Mouse (Mus musculus): ENCODE data around the gene Irf2bpl. TPM values are rescaled to one million over a fixed set of nuclear protein-coding genes. Genes with fewer than 3 reads are reported as not detected.

Irf2bpl gene
- total RNA-seq, 2 experiments from 2014 or later, result 0.53 to 2.5 TPM

DNA sequence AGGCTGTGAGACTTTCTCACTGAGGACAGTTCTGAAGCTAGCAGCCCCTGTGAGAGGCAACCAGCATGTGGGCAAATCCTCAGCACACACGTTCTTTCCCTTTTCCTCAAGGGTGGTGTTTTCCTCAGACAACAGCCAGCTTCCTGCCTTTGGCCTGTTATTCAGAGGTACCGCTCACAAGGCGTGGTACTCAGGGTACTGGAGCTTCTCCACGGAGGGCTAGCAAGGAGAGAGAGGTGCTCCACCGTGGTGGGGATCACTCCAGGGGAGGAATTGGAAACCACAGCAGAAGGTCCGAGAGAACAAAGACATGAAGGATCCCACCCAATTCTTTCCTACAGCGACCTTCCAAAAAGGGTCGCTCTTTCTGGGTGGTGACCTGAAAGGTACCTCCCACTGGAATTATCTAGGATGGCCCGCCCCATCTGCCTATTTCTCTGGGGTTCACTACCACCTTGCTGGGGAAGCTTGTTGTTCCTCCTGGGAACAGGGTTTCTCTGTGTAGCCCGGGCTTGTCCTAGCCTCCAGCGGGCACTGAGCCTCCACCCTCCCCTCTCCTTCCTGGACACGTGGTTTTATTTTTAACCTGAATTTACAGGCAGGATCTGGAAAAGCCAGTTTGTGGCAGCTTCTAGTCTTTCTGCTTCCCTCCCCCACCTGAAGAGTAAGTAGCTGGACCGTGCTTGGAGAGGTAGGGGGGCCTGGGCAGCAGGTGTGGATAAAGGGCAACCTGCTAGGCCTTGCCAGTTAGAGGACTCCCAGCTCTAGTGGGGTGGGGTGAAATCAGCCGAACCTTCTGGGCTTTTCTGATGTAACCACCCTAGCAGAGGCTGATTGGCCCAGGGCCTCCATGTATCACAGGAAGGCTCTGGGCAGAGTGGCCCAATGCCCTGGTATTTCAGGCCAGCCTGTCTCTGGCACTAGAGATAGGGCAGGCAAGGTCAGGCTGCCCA lies 17.1 kb downstream of the Irf2bpl start:
- ATAC-seq (replicated peaks; ENCODE audit: low FRiP score, poor library complexity, severe bottlenecking), result peak; percentile 50

DNA sequence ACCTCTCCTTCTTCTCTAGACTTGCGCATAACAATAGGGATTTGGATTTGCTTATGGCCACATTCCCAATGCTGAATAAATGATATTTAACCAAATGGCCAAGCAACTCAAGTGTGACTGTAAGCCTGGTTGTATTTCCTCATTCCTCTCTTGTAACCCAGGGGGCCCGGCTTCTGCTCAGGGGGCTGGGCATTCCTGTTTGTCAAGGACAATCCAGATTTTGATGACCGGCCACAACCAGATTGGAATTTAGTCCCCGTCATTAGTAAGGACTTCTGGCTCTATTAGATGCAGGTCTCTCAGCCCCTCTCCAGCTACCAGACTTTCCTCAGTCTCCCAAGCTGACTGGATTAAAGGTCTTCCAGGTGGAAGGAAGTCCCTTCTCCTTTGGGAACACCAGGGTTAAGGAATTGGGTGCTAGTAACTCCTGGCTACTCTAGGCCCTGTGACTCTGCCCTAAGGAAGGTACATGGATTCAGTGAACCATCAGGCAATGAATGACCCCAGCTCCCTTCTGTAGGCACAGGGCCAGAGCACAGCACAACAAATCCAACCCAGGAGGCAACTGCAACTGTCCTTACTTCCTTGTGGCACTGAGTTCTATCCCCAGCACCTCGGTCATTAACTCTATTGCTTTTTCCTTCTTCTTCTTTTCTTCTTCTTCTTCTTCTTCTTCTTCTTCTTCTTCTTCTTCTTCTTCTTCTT lies 20.1 kb downstream of the Irf2bpl start:
- no peak for ATAC-seq (replicated peaks; ENCODE audit: low FRiP score, poor library complexity, severe bottlenecking)

GRCm38 (mm10) chr12:86859924-86860790 lies 24.4 kb downstream of the Irf2bpl start:
- ATAC-seq (replicated peaks; ENCODE audit: low FRiP score, poor library complexity, severe bottlenecking), result no peak

- ATAC-seq (replicated peaks; ENCODE audit: low FRiP score, poor library complexity, severe bottlenecking), result no peak
These were observed 25.4 kb downstream of the Irf2bpl start for GRCm38 (mm10) chr12:86858983-86859872.

GRCm38 (mm10) chr12:86858498-86858897 lies 26.1 kb downstream of the Irf2bpl start:
- ATAC-seq (replicated peaks; ENCODE audit: low FRiP score, poor library complexity, severe bottlenecking), result no peak

GRCm38 (mm10) chr12:86857290-86857689 lies 27.3 kb downstream of the Irf2bpl start:
- no peak for ATAC-seq (replicated peaks; ENCODE audit: low FRiP score, poor library complexity, severe bottlenecking)

DNA sequence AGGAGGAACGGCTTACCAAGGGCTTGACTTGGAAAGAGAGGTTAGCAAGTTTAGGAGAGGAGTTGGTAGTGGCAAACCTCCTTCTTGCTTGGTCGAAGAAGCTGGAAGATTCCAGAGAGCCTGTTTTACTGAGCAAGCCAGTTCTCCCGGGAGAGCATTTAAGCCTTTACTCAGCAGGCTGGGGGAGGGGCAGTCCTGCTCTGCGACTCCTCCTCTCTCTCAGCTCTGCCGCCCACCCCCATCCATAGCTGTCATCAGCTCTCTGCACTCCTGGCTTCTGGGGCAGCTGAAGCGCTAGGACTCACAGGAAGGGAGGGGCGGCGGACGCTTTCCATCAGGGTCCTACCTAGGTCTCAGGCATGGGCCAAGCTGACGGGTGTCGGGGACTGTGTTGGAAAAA lies 28.9 kb downstream of the Irf2bpl start:
- no peak for ATAC-seq (replicated peaks; ENCODE audit: low FRiP score, poor library complexity, severe bottlenecking)

DNA sequence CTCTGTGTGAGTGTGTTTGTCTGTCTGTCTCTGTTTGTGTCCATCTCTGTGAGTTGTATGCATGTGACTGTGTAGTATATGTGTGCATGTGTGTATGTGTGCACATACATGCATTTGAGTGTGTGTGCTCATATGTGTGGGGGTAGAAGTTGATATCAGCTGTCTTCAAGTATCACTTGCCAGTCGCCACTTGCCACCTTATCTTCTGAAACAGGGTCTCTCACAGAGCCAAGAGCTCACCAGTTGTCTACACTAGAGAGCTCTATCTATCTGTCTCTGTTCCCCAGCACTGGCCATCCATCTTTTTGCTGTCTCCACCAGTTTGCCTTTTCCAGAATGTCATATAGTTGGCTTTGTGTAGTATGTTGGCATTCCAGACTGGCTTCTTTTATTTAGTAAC lies 31.1 kb downstream of the Irf2bpl start:
- ATAC-seq (replicated peaks; ENCODE audit: low FRiP score, poor library complexity, severe bottlenecking), result peak; percentile 52

DNA sequence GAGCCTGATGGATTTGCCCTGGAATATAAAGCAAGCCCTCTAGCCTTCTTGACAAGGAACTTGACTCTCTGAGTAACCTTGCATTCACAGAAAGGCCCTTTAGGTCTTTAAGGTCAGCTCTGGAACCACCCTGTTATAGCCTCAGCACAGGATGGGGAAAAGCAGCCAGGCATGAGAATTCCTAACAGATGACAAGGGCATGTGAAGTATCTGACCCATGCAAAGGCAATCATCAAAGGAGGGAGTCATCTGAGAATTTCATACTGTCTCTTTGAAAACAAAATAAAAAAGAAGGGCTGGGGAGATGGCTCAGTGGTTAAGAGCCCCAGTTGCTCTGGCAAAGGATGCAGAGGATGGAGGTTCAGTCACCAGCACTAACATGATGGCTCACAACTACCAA lies 33.3 kb downstream of the Irf2bpl start:
- ATAC-seq (replicated peaks; ENCODE audit: low FRiP score, poor library complexity, severe bottlenecking), result no peak

- ATAC-seq (replicated peaks; ENCODE audit: low FRiP score, poor library complexity, severe bottlenecking), result no peak
These were observed 33.9 kb downstream of the Irf2bpl start for GRCm38 (mm10) chr12:86850746-86851145.

DNA sequence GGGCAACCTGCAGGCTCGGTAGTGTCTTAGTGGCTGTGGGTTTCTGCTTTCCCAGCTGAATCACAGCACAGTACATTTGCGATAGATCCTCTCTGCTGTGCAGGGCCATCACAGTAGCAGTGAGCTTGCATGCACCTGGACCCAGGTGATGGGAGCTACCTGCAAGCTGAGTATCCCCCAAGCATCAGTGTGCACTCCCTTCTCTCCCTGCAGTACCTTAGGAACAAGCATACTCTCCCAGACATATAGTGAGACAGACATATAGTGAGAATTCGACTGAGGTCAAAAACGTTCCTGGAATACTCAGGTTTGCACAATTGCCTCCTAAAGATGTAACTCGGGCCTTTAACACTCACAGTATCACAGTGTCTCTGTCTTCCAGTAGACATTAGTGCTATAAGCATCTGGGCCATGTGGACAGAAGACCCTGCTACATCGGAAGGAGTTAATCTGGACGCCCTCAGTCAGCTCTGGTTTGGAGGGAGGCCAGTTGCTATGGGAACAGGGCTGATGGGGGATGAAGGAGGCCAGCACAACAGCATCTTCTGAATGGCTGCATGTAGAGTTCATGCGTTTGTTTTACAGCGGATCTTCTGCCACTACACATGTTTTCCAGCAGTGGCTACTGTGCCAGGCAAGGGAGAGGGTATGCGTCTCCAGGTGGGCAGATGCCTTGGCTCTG lies 34.5 kb downstream of the Irf2bpl start:
- ATAC-seq (replicated peaks; ENCODE audit: low FRiP score, poor library complexity, severe bottlenecking), result no peak

DNA sequence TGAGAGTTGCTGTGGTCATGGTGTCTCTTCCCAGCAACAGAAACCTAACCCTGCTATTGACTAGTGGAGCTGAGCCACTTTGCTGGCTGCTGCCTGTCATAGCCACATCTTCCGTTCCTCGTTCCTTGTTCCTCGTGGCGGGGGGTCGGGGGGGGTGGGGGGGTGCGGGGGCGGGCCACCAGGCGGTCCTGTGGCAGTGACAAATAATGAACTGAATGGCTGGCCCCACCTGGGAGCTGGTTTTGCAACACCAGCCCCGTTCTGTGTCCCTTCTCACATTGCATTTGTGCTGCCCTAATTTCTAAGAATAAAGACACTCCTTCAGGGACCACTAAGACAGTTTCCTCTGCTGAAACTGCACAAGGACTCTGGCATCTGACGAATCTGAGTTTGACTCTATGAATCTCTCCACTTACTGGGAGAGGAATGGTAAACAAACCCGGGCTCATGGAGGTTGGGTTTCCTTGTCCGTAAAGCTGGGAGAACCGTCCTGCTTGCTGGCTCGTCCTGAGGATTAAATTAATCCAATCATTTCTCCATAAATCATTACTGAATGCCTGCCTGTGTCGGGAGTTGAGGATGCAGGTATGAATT lies 41.6 kb downstream of the Irf2bpl start:
- ATAC-seq (replicated peaks; ENCODE audit: low FRiP score, poor library complexity, severe bottlenecking), result no peak

GRCm38 (mm10) chr12:86840526-86840925 lies 44.1 kb downstream of the Irf2bpl start:
- ATAC-seq (replicated peaks; ENCODE audit: low FRiP score, poor library complexity, severe bottlenecking), result no peak

- ATAC-seq (replicated peaks; ENCODE audit: low FRiP score, poor library complexity, severe bottlenecking), result no peak
These were observed 46.4 kb downstream of the Irf2bpl start for GRCm38 (mm10) chr12:86838181-86838580.

GRCm38 (mm10) chr12:86836431-86837047 lies 48.1 kb downstream of the Irf2bpl start:
- ATAC-seq (replicated peaks; ENCODE audit: low FRiP score, poor library complexity, severe bottlenecking), result peak; percentile 86

- ATAC-seq (replicated peaks; ENCODE audit: low FRiP score, poor library complexity, severe bottlenecking), result no peak
These were observed 48.7 kb downstream of the Irf2bpl start for GRCm38 (mm10) chr12:86835899-86836298.

GRCm38 (mm10) chr12:86834416-86834772 lies 50.2 kb downstream of the Irf2bpl start:
- ATAC-seq (replicated peaks; ENCODE audit: low FRiP score, poor library complexity, severe bottlenecking), result no peak

Measured in erythroid progenitor cell, adult 5-6 weeks (primary cell).